Mouse (Mus musculus) retina, postnatal 1 day (tissue): ENCODE results near the gene Fbxl17.

Source experiments
- DNase-seq: peaks from one replicate; pipeline ENCODE4 v3.0.0-alpha.2; 2012

Gene Fbxl17

GRCm38 (mm10) chr17:63324672-63325071 lies 175.1 kb downstream of the Fbxl17 start:
- DNase-seq = no peak

GRCm38 (mm10) chr17:63324039-63324438 lies 175.8 kb downstream of the Fbxl17 start:
- peak; percentile 77 for DNase-seq

DNA sequence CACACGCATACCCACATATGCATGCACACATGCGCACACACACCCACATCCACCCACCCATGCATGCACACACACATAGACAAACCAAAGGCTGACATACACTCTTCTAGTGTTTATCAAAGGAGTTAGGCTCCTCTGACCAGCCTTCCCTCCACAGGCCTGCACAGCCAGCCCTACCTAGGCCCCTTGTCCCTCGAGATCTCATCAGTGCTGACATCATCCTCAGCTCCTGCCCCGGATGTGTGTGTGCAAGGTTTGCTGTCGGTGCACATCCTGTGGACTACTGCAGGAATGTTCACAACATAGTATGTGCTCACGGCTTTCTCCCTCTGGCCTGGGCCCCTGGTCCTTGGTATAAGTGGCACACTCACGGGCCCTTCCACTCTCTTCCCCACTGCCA lies 177.0 kb downstream of the Fbxl17 start:
- no peak for DNase-seq

DNA sequence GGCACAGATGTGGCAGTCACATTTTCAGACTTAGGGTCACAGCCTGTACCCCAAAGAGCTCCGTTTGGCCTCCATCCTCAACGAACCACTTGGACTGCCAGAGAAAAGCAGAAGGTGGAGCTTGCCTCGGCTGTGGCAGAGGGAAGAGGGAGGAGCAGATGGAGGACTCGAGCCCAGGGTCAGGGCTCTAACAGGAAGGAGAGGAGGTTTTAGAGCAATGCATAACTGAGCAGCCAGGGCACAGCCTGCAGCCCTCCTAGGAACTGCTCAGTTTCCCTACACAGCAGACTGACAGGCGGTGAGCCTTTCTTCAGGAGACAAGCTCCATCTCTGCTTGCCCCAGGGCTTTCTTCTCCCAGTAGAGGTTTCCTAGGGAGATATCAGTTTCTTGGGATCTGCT lies 178.5 kb downstream of the Fbxl17 start:
- DNase-seq = no peak

- peak; percentile 14 for DNase-seq
Measured at GRCm38 (mm10) chr17:63317518-63317917, 182.3 kb downstream of the Fbxl17 start.

DNA sequence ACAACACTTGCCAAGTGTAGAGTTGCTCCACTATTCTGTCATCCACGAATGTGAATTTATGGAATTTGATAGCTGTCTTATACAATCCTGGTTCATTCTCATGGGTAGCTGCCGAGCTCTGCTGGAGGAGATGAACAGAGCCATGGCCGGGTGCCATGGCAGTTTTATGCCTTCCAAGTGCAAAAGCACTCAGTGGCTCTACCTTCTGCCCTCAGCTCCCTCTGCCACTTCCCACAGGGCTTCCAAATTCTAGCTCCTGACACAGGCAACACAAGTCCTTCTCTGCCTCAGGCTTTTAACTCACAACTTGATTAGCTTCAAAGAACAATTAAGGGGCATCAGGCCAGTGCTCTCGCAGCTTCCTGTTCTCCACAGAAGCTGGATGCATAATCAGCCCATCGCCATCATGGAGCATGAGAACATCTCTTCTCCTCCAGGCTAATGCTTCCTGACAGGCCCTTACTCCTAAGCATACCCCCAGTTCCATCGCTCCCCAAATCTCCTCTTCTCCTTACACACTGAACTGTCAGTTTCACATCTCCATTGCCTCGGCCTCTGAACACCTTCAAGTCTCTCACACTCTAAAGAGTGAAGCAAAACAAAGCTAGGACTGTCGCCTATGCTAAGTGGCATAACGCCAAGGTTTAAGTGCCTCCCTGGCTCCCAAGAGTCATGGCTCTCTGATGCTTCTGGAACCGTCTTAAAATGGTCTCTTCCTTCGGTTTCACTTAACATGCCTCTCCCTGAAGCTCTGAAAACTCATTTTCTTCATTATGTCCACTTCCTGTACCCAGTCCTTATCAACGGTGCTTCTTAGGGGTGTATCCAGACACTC lies 184.0 kb downstream of the Fbxl17 start:
- DNase-seq = peak; percentile 48

GRCm38 (mm10) chr17:63312804-63313203 lies 187.0 kb downstream of the Fbxl17 start:
- no peak for DNase-seq

DNA sequence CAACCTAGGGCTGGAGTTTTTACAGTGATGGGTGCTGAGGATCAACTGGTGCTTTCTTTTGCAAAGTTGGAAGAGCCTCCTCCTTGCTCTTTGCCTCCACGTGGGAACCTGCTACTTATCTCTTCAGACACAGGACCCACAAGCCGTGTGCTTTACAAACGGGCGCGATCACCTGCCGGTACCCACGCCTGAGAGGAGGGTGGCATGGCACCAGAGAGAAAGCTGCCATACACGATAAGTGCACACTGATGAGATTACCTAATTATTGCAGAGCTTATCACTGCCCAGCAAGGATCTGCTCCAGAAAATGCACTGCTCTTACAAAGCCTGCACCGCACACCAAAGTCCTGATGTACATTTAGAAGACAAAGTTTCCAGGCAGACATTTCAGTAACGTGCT lies 187.5 kb downstream of the Fbxl17 start:
- DNase-seq = no peak

- DNase-seq = no peak
Measured at GRCm38 (mm10) chr17:63311613-63312012, 188.2 kb downstream of the Fbxl17 start.

GRCm38 (mm10) chr17:63310021-63310420 lies 189.8 kb downstream of the Fbxl17 start:
- DNase-seq = no peak

GRCm38 (mm10) chr17:63303862-63304261 lies 196.0 kb downstream of the Fbxl17 start:
- DNase-seq = no peak

- peak; percentile 29 for DNase-seq
Measured at GRCm38 (mm10) chr17:63301822-63302393, 197.9 kb downstream of the Fbxl17 start.

DNA sequence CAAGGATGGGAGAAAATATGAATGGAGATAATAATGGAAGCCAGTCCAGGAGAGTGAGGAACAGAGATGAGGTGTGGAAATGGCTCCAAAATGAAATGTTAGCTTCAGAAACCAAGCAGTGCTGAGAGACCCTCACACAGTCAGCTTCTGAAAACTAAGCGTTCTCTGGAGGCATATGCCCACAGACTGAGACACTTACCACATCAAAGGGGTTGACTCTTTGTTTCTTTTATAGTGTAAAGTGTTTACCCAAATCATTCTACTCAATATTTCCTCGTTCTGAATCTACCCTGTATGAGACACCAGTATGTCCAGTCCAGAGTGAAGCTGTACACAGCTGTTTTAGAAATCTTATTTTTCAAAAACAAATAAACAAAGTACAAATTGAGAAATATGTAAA lies 204.3 kb downstream of the Fbxl17 start:
- DNase-seq = no peak

GRCm38 (mm10) chr17:63294961-63295360 lies 204.9 kb downstream of the Fbxl17 start:
- DNase-seq = no peak

DNA sequence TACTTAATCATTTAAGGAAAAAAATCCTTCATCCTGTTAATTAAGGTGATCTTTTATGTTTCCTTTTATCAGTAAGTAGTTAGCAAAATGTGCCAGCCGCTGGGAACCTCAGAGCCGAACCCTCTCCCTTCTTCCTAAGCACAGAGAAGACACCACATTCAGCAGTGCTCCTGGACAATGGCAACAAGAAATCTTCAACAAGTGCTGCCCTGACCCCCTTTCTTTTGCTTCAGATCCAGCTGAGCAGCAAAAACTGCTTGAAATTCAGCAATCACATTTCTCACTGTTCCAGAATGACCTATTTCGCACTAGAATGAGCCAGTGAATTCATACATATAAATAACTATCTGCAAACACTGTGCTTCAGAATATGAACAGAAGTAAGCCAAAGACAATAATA lies 205.8 kb downstream of the Fbxl17 start:
- DNase-seq = no peak

DNA sequence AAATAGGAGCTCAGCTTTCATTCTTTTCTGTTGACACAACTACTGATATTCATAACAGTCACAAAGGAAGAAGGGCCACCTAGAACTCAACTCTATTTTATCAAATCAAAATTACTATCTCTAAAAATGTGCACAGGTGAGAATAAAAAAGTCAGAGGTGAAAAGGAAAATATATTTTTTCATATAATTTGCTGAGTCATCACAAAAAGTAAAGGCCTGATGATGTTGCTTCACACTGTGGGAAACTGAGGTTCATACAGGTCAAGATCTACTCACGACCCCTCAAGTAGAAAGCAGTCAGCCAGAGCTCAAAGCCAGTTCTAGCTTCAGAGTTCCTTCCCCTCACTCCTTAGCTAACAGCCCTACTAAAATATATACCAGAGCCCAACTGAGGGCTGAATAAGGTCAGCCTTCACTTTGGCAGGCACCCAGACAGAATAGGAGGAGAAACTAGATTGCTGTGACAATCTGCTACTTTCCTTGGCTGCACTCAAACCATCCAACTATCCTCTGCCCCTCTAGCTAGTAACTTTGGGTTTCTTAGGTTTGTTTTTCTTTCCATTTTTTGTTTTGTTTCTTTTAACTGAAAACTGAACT lies 210.4 kb downstream of the Fbxl17 start:
- no peak for DNase-seq

GRCm38 (mm10) chr17:63288850-63289249 lies 211.0 kb downstream of the Fbxl17 start:
- no peak for DNase-seq

GRCm38 (mm10) chr17:63287413-63287812 lies 212.4 kb downstream of the Fbxl17 start:
- peak; percentile 39 for DNase-seq

DNA sequence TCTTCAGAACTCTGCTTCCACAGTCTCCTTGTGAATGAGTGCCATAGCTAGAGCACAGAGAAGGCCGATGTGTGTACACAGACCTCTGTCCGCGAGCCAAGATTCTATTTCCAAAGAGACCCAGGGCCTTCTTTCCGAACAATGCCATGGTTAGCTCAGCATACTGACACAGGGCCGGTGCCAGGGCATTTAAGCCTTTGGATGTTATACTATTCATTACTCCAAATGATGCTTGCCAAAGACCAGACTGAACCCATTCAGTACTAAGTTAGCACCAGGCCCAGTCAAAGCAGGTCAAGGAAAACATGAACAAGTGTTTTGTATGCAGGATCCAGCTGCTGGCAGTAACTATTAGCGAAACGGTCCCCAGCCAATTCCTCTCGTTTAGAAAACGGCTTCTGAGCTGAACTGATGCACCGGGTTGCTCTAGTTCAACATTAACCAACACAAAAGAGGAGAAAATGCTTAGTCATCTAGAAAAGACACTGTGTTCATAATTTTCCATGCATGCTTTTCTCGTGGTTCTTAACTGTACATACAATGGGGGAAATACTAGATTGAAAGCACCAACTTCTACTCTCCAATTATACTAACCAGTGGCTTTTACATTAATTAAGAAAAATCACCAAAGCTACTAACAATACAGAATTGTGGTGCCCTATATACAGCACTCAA lies 214.4 kb downstream of the Fbxl17 start:
- DNase-seq = peak; percentile 69

DNA sequence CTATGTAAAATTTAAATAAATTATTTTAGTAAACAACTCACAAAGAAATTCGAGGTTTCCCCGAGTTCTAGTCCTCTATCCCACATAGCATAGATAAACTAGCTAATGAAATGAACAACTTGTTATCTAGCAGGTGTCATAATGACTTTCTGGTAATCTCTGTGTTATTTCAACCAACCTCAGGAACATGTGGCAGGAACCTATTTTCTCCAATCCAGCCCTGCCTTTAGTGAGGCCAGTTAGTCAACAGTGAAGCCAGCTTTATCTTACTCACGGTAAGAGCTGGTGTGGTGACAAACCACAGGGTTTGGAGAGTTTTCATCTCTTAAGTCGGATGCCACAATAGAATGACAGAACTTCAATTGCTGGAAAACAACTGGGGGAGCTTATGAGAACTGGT lies 215.7 kb downstream of the Fbxl17 start:
- no peak for DNase-seq

GRCm38 (mm10) chr17:63282004-63282403 lies 217.8 kb downstream of the Fbxl17 start:
- no peak for DNase-seq

DNA sequence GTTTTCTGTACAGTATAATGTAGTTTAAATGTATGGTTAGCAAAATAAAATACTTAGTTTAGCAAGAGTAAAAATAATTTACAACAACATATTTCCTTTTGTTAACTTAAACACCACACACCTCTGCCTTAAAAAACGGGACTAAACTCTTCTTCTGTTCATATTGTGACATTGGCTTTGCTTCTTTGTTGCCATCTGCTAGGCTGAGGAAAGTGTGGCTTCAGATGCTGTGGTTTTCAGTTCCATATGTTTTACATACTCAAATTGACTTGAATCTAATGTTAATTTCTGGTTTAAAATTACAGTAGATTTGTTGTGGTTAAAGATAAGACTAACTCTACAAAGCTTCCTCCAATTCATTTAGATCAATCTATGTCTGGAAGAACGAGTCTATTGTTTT lies 218.8 kb downstream of the Fbxl17 start:
- DNase-seq = no peak

DNA sequence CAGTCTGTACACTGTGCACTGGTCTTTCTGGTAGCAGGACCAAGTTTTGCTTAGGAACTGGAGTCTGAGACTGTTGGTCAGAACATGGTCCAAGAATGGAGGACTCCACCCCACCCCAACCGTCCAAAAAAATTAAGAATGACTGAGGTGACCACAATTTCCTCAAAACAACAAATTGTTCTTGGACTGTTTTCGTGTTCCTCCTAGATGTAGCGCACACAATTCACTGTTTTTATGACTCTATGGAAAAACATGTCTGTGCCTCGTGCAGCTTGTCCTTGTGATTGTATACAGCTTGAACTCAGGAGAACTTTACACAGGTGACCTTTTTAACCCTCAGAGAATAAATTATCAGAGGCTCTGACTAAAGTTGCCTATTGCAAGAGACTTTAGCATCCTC lies 220.7 kb downstream of the Fbxl17 start:
- DNase-seq = no peak

DNA sequence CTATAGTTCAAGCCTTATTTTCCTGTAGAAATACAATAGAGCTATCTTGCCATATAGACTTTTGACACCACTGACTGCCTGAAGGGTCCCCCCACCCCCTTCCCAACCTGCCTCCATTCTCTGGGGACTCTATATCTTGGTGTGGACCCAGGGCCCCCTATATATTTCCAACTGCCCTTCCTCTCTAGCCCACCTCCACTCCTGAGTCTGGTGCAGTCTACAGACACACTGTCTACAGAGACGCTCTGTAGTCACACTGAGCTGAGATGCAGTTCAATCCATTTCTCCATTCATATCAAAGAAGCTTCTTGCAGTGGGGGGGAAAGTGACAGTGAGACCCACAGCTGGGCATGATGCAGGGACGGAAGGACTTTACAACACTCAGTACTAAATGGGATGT lies 226.5 kb downstream of the Fbxl17 start:
- no peak for DNase-seq
